Mouse (Mus musculus) urinary bladder, postnatal 36 days (tissue): ENCODE data around the gene Rcc1l.
A peak's percentile ranks its signal among the peaks of the same experiment; 100 is the strongest.

Experiments
- DNase-seq, 2 experiments: peaks; one replicate each; pipeline ENCODE4 v3.0.0; 2022; ENCODE audit warnings: low spot score in 2 of 2, mixed read lengths in 1 of 2

Gene Rcc1l

GRCm38 (mm10) chr5:134176169-134176881, at the start of gene Rcc1l:
Gene Rcc1l, minus strand, starts transcription at chr5:134176774.
- DNase-seq: peak; percentile 76 to 84

DNA sequence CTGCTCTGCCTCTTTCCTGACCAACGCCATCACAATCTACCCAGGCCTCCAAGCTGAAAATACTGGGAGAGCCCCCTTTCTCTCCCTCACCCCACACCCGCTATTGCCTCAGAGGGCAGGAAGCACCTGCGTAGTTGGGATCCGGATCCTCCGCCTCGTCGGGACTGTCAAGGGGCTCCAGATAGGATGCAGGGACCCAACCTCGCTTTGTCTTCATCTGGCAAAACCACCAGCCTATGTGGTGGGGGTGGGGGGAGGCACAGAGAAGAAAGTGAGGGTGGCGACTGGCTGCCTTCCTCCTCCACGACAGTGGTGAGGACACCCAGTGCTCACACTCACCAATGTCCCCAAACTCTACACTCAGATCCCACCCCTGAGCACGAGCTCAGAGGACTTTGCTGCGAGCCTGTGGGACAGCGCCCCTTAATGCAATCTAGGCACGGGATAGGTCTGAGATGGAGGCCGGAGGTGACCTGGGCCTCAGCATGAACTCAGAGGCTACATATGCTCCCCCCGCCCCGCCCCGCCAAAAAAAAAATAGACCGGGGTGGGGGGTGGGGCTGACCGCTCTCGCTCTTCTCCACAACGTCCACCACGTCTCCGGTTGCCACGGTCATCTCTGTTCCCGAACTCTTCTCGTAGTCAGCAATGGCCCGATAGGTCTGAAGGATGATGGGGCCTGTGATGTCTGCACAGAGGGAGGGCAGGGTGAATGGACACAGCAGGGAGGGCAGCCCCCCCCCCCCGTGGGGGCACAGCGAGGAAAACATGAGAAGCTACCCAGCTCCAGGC, 48.7 kb upstream of the Rcc1l start:
- DNase-seq: no peak

DNA sequence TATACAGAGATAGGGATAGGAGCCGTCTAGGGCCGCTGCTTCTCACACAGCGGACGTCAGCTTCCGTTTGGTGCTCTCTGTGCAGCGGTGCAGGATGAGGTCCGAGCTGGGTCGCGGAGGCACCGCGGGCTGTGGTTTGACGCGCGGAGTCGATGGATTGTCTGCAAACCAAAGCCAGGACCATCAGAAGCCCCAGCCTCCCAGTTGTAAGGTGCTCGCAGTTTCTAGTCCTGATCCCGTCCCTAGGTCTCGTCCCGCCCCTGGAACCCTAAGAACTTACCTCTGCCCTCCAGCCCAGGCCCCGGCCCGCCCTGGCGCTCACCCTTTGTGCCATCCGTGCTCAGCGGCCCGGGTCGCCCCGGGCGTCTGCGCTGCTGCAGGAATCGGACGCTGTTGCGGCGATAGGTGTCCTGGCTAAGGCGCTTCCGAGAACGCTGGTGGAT, 45.2 kb upstream of the Rcc1l start:
- DNase-seq: no peak

GRCm38 (mm10) chr5:134221278-134221677, 44.7 kb upstream of the Rcc1l start:
- no peak for DNase-seq

GRCm38 (mm10) chr5:134217900-134218299, 41.3 kb upstream of the Rcc1l start:
- DNase-seq: no peak

- no peak for DNase-seq
Measured at GRCm38 (mm10) chr5:134214021-134214806, 37.6 kb upstream of the Rcc1l start.

DNA sequence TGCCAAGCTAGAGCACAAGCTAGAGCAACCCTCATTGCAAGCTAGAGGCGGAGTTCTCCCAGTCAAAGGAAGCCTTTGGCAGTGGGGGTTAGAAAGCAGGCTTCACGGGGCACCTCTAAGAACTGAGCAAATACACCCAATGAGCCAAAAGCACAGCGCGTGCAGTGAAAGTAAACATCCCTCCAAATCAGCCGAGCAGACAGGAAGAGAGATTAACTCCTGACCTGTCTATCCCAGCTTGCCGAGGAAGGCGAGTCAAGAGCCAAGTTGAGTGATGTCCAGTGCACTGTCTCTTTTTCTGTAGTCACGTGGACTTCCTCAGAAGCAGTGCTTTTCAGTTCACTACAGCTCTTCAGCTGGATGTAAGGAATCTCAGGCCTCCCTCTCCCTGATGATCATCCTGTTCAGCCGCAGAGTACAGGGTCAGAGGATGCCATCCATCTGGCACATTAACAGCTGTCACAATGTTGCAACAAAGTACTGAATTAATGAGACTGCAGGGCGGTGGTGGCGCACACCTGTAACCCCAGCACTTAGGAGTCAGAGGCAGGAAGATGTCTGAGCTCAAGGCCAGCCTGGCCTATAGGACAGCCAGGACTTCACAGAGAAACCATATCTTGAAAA, 33.5 kb upstream of the Rcc1l start:
- no peak for DNase-seq

DNA sequence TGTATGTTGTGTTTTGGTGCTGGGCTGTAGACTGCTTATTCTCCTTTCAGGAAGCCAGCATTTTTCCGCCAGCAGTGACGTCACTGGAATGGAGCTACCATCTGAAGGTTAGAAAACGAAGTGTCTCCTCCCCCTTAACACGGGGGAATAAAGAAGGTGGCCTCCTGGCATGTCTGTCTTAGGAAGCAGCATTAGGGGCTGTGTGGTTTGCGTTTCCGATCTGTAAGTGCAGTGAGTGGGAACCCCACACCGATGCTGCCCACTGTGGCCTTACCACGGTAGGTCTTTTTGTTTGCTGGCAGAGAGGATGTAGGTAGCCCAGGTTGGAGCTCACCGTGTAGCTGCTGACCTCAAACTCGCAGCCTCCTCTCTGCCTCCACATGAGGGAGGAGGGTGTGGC, 30.1 kb upstream of the Rcc1l start:
- no peak for DNase-seq

DNA sequence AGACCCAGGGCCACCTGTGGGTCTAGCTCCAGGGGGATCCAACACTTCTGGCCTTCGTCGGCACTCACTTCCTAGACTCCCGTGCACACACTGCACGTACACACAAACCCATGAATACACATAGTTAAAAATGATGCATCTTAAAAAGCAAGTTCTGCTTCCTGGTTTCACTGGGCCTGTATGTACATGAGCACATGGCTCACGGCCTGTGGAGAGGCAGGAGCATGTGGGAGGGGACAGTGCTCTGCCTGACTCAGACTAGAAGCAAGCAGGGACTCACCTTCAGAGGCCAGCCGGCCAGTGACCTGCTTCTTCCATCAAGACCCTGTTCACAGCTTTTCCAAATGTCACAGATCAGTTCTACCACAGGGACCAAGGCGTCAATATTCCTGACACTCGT, 17.1 kb upstream of the Rcc1l start:
- DNase-seq: peak in 1 of 2 experiments; percentile 39

- DNase-seq: no peak
Measured at GRCm38 (mm10) chr5:134188571-134188970, 12.0 kb upstream of the Rcc1l start.

DNA sequence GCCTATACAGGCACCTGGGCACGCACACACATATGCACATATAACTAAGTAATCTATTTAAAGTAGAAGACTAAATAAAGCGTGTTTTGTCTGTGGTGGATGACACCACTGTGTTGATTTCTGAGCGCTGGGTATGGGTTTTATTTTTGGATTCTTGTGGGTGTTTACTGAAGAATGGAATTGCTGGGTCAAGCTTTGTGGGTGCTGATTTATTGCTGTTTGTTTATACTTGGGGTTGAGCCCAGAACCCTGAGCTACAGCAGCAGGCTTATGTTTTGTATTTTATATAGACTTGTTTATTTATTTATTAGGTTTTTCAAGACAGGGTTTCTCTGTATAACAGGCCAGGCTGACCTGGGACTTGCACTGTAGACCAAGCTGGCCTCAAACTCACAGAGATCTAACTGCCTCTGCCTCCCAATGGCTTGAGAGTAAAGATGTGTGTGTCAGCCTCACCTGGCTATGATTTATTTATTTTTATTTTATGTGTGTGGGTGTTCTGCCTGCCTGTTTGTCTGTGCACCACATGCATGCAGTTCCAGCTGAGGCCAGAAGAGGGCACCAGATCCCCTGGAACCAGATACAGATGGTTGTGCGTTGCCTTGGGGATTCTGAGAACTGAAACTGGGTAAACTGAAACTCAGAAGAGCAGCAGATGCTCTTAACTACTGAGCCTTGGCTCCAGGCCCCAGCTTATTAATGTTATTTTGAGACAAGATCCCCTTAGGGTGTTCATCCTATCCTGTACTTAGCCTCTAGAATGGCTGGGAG, 10.6 kb upstream of the Rcc1l start:
- peak in 1 of 2 experiments; percentile 38 for DNase-seq

DNA sequence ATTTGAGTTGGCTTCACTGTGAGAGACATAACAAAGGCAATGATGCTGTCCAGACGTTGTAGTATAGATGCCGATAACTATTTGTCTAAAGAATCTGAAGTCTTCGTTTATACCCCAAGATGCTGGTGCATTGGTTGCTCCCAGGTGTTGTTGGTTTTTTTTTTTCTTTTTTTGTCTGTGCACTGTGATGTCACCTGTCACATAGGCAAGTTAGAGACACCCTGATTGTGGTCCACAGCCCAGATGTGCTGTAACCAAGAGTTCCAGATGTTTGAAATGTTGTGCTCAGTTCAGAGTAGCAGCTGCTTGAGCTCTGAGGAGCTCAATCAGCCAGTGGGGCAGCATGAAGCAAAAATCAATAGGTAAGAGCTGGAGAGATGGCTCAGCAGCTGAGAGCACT, 9.5 kb upstream of the Rcc1l start:
- DNase-seq: no peak

- DNase-seq: peak; percentile 97 to 98
Measured at GRCm38 (mm10) chr5:134183880-134184808, 7.6 kb upstream of the Rcc1l start, which contains the start of gene Gtf2ird2. Gene Gtf2ird2, plus strand, starts transcription at chr5:134184019.

GRCm38 (mm10) chr5:134183162-134183561, 6.6 kb upstream of the Rcc1l start:
- DNase-seq: no peak

DNA sequence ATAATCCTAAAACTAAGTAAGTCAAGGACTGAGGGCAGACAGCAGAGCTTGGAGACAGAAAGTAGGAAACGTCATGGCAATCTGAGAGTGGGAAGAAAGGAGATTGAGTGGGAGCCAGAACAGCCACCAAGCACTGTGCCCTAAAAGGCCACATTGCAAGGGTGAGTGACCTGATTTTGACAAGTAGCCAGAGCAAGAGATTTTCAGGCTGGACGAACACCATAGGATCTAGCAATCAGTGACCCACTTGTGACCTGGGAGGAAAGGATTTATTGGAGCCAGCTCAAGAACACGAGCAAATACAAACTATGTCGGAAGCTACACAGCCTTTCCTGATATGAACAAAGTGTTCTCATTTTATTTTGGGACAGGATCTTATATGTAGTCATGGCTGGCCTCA, 6.2 kb upstream of the Rcc1l start:
- peak in 1 of 2 experiments; percentile 27 for DNase-seq

DNA sequence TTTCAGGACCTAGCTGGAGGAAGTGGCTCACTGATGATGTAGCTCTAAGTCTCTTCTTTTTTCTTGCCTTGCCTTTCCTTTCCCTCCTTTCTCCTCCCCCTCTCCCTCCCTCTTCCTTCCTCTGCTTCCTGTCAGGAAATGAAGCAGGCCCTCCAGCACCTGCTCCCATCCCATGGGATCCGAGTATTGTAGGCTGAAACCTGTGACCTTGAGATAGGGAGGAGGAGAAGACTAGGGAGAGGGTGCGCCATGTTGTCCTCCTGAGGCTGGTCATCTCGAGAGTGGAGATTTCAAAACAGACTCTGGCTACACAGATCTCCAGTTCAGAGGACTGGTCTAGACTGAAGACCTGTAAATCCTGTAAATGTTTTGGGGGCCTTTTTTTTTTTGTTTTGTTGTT, 5.6 kb upstream of the Rcc1l start:
- no peak for DNase-seq

- DNase-seq: peak; percentile 65 to 78
Measured at GRCm38 (mm10) chr5:134179871-134180270, 3.3 kb upstream of the Rcc1l start.

DNA sequence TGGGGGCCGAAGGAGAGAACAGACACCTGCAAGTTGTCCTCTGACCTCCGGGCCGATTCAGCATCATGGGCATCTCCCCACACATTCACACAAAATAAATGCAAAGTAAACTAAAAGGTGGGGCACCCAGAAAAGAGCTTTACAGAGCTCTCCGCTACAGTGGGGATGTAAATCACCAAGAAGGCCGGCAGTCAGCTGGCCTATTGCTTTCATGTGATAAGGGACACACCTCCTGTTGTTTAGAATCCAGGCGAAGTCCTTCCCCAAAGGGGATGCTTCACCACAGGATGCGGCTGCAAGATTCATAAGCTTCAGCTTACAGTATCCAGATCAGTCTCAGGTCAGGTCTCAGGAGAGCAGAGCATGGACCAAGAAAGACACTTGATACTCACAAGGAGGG, 2.0 kb upstream of the Rcc1l start:
- no peak for DNase-seq

DNA sequence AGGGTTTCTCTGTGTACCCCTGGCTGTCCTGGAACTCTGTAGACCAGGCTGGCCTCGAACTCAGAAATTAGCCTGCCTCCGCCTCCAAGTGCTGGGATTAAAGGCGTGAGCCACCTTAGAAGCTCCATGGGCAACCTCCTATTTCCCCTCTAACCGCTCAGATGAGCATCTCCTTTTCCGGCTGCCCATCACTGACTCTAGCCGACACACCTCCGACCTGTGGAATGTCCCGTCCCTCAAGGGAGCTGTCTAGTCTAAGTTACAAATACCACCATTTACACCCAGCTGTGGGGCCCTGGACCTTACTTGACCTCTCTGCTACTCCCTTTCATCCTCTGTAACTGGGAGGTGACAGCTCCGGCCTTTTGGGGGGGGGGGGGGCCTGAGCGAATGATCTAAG, 878 bp downstream of the Rcc1l start:
- DNase-seq: no peak

DNA sequence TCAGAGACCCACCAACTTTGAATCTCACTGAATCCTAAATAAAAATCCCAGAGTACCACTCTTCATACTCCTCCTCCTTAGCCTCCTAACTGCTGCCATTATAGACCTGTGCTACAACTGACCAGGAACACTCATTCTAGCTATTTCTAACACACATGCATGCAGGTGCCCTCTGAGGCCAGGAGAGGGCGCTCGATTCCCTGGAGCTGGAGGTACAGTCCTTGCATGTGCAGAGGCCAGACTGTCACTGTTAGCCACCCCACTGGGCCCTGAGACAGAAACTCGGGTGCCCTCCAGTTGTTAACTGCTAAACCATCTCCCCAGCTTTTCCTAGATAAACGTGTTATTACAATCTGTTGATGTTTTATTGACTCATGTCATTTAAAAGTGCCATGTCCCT, 3.4 kb downstream of the Rcc1l start:
- no peak for DNase-seq
